8 mouse cellular contexts compared by ENCODE assay signal in the genomic region with DNA sequence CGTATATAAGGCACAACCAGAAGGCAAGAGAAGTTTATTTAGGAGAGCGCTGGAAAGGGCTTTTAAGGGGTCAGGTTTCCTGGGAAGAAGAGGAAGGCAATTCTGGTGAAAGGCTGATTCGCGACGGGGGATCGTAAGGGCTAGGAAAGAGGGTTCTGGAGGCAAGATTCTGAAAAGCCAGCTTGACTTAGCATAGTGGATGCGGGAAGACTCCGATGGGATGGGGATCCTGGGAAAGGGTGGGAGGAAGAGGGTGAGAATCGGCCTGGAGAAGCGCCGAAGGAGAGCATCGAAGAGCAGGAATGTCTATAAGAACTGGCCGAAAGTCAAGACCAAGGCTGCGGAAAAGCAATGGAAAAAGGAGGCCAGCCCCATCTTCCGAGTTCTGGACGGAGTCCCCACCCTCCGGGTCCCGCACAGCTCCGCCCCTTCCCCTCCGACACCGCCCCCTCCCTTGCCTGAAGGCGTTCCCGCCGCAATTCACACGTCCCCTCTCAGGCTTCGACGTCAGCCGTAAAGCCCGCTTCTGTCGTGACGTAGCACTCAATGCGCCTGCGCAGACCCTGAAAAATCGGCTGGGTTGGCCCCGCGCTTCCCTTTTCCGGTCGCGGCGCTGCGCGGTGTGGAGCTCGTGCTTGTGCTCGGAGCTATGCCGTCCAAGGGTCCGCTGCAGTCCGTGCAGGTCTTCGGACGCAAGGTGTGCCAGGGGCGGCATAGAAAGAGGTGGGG. TPM values are rescaled to one million over a fixed set of nuclear protein-coding genes. Genes with fewer than 3 reads are reported as not detected.
DNase-seq lines count a peak whose midpoint lies in the region; ATAC-seq and TF ChIP-seq lines count a peak whose summit lies in the region.

A gene (plus strand): TSS at position 498 of the 729 bp plus-strand sequence.

- no peaks in the 10 kb centered on the region for H3K9me3 ChIP-seq in E14TG2a.4 (ENCODE audit: low read length)
- no peaks in the 10 kb centered on the region for H3K9me3 ChIP-seq in forebrain, embryonic 13.5 days (replicated peaks)
- no peaks in the 10 kb centered on the region for H3K9me3 ChIP-seq in liver, postnatal 0 days (ENCODE audit: low read length)
- no peaks in the 10 kb centered on the region for H3K9me3 ChIP-seq in neural tube, embryonic 14.5 days (ENCODE audit: control insufficient read depth, low read length)

- TF ChIP-seq CTCF in E14TG2a.4 (conservative IDR thresholded peaks at IDR 0.05; ENCODE audit: low read length): no peak
- peak; percentile 10; the same call in 1 of the 2 replicates for TF ChIP-seq CTCF in liver, postnatal 0 days (IDR thresholded peaks at IDR 0.05; ENCODE audit: low read depth)

- peaks cover 43% of the 10 kb centered on the region for H3K36me3 ChIP-seq in E14TG2a.4 (ENCODE audit: insufficient read depth, low read length)
- H3K36me3 ChIP-seq in forebrain, embryonic 13.5 days (ENCODE audit: poor library complexity, severe bottlenecking): peaks cover 30% of the 10 kb centered on the region
- peaks cover 23% of the 10 kb centered on the region for H3K36me3 ChIP-seq in liver, postnatal 0 days (replicated peaks; ENCODE audit: insufficient read depth, low read length)
- H3K36me3 ChIP-seq in neural tube, embryonic 14.5 days (ENCODE audit: control insufficient read depth, insufficient read depth, low read length): peaks cover 16% of the 10 kb centered on the region

- H3K9ac ChIP-seq in forebrain, embryonic 13.5 days: peak within 1 kb of the TSS; percentile 96
- peak within 1 kb of the TSS; percentile 88 for H3K9ac ChIP-seq in liver, postnatal 0 days (replicated peaks)
- H3K9ac ChIP-seq in neural tube, embryonic 14.5 days (replicated peaks; ENCODE audit: low read depth, low read length): peak within 1 kb of the TSS; percentile 94

- peak within 1 kb of the TSS; percentile 99 for H3K4me3 ChIP-seq in E14TG2a.4 (replicated peaks; ENCODE audit: low read length)
- H3K4me3 ChIP-seq in forebrain, embryonic 13.5 days: peak within 1 kb of the TSS; percentile 91
- H3K4me3 ChIP-seq in liver, postnatal 0 days (ENCODE audit: low read depth, low read length): peak within 1 kb of the TSS; percentile 82
- peak within 1 kb of the TSS; percentile 67 for H3K4me3 ChIP-seq in neural tube, embryonic 14.5 days (ENCODE audit: low read depth, low read length)

- peak within 1 kb of the TSS; percentile 93 for H3K4me2 ChIP-seq in forebrain, embryonic 13.5 days
- H3K4me2 ChIP-seq in liver, postnatal 0 days (ENCODE audit: low read depth, low read length): peak within 1 kb of the TSS; percentile 85
- H3K4me2 ChIP-seq in neural tube, embryonic 14.5 days (ENCODE audit: low read depth, low read length): peak within 1 kb of the TSS; percentile 71

- peaks cover 54% of the 10 kb centered on the region for H3K4me1 ChIP-seq in E14TG2a.4 (replicated peaks; ENCODE audit: low read depth, low read length)
- H3K4me1 ChIP-seq in forebrain, embryonic 13.5 days: peaks cover 20% of the 10 kb centered on the region
- peaks cover 18% of the 10 kb centered on the region for H3K4me1 ChIP-seq in liver, postnatal 0 days (ENCODE audit: insufficient read depth)
- H3K4me1 ChIP-seq in neural tube, embryonic 14.5 days (ENCODE audit: control insufficient read depth, insufficient read depth, low read length): peaks cover 15% of the 10 kb centered on the region

- H3K27me3 ChIP-seq in E14TG2a.4 (ENCODE audit: insufficient read depth, low read length): no peaks in the 10 kb centered on the region
- H3K27me3 ChIP-seq in forebrain, embryonic 13.5 days: no peaks in the 10 kb centered on the region
- H3K27me3 ChIP-seq in liver, postnatal 0 days (ENCODE audit: insufficient read depth, low read length): no peaks in the 10 kb centered on the region
- H3K27me3 ChIP-seq in neural tube, embryonic 14.5 days (ENCODE audit: control insufficient read depth, insufficient read depth, low read length): no peaks in the 10 kb centered on the region

- intact Hi-C loops in heart, postnatal 10 days (cut with DNase I): loop anchor here (1.0 kb wide), 1 partner anchor 20 kb away; no protein-coding TSS in a partner anchor

- peak; percentile 97 for DNase-seq in c-Kit-positive CD71-positive TER-119-positive erythroid progenitor cells, embryonic 14.5 days (ENCODE audit: low spot score)
- peak; percentile 99 to 100 for DNase-seq in heart, postnatal 10 days
- DNase-seq in large intestine, adult 2 months (ENCODE audit: low read depth, low spot score): peak; percentile 89
- DNase-seq in liver, postnatal 0 days: peak; percentile 99
- DNase-seq in testis, postnatal 10 days (ENCODE audit: low spot score): peak; percentile 99

- no peak; the same call in 1 of the 2 replicates for TF ChIP-seq EP300 in liver, postnatal 0 days (IDR thresholded peaks at IDR 0.05; ENCODE audit: low read depth)

- peak within 1 kb of the TSS; percentile 77 for H3K27ac ChIP-seq in forebrain, embryonic 13.5 days
- peak within 1 kb of the TSS; percentile 79 for H3K27ac ChIP-seq in liver, postnatal 0 days (ENCODE audit: low read depth)
- H3K27ac ChIP-seq in neural tube, embryonic 14.5 days (ENCODE audit: low read depth, low read length): peak within 1 kb of the TSS; percentile 76

- peak; percentile 95 for ATAC-seq in forebrain, embryonic 13.5 days
- ATAC-seq in liver, postnatal 0 days: peak; percentile 92
- peak; percentile 94 for ATAC-seq in neural tube, embryonic 14.5 days (ENCODE audit: low read depth)

- under 1% methylated on average over 47 of the region's 50 CpGs for WGBS in forebrain, embryonic 13.5 days
- WGBS in large intestine, adult 2 months: under 1% methylated on average over 49 of the region's 50 CpGs
- WGBS in liver, postnatal 0 days (ENCODE audit: insufficient replicate concordance): 5% methylated on average over 47 of the region's 50 CpGs
- WGBS in neural tube, embryonic 14.5 days: under 1% methylated on average over 49 of the region's 50 CpGs

RNA-seq across cellular contexts. Expression of the gene that starts here (rescaled TPM):
- polyA plus RNA-seq in forebrain, embryonic 13.5 days (2015; fragmentation: Nextera tagmentation; extraction: Ambion mirVana): 644 and 704 TPM in 2 replicates
- 100 to 1,000 TPM; 768 to 852 TPM for total RNA-seq in heart, postnatal 10 days (2021)
- polyA plus RNA-seq in large intestine, adult 2 months (2012; rRNA removed): 1,007 and 1,073 TPM in 2 replicates
- polyA plus RNA-seq in liver, postnatal 0 days (2015; fragmentation: Nextera tagmentation; extraction: Ambion mirVana): 653 and 673 TPM in 2 replicates
- 498 and 551 TPM in 2 replicates for polyA plus RNA-seq in neural tube, embryonic 14.5 days (2014; fragmentation: Nextera tagmentation; extraction: Ambion mirVana)

Comparison
In these comparisons a context has a peak if more than half of its experiments do, and no peak if none do; other contexts are left out.
1. Peak in every context shown above with its lines: DNase-seq, ATAC-seq, H3K4me3 ChIP-seq and H3K27ac ChIP-seq.